Mouse (Mus musculus): Measurements from ENCODE around the gene Rhbdd1.

The Rhbdd1 gene

DNA sequence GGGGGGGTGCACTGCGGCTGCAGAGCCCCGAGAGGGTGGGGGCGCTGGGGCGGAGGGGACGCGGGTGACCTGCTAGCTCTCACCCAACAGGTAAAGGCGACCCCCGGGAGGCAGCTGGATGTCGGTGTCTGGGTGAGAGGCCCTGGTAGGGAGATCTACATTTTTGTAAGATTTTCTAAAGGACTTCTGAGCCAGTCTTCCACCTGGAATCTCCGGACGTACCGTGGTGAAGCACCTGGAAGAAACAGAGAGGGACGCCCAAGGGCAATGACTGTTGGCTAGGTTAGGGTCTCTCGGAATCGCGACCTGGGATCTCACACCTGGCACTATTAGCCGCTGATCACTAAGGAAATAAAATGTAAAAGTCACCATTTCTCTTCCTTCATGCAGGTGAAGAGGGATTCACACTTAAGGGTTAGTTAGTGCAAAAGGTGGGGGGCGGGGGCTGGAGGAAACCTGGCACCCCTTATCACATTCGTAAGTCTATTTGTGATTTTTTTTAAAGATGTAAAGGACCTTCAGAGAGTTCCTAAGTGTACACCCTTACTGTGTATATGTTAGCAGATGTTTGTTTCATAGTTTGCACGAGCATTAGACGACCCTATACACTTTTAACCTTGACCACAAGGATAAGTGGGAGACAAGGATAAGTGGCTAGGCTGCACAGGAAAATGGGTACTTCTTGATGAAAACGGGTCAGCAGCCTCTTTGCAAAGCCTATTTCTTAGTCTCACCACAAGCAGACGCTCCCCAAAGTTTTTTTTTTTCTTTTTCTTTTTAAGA, 24.1 kb upstream of the Rhbdd1 start:
- no peak for DNase-seq

GRCm38 (mm10) chr1:82292771-82293170, 23.5 kb upstream of the Rhbdd1 start:
- peak; percentile 69 for DNase-seq

DNA sequence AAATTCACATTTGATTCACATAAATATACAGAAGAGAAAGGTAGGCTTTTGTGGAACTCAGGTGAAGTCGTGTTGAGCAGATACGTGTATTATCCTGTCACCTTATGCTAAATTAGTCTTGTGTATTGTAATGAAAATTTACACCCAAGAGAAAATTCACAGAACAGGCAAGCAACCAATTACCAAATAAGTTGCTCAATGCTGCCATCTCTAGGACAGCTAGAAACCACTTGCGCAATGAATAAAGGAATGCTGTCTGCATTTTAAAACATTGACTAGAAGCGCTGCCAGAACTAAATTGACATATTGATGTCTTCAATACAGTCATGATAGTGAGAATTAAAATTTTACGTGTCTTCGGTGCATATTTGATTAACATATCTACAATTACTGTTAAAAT, 22.1 kb upstream of the Rhbdd1 start:
- DNase-seq: peak; percentile 78

DNA sequence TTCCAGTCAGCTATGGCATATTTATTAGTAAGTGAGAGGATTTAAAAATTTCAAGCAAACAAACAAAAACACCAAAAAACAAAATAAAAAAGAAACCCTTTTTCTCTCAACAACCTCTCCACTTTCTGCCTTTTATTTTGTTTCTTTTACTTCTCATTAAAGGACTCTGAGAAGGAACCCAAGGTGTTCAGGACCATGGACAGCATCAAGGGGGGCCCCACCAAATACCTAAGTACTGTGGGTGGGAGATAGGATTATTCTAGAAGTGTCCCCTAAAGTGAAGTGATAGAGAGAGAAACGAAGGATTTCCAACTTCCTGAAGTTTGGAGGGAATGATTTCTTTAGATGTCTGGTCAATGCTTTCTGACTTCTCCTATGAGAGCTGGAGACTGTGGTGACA, 17.7 kb upstream of the Rhbdd1 start:
- DNase-seq: no peak

DNA sequence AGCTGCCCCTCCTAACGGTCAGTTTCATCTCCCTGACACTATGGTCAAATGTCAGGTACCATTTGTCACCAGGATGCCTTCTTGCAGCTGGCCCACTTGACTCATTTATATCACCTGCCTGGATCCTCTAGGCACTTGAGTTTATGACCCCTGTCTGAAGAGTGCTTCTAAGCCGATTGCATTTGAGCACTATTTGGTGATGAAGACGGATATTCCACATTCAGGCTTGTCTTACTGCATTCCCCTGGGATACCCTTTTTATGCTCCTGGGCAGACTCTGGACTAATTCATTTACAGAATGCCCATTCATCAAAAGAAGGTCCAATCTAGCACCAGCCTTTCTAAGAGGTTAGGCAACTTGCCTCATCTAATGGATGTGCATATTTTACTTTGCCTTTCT, 11.8 kb upstream of the Rhbdd1 start:
- DNase-seq: no peak

- DNase-seq: peak; percentile 63
These were observed 484 bp downstream of the Rhbdd1 start for GRCm38 (mm10) chr1:82316746-82317126.

DNA sequence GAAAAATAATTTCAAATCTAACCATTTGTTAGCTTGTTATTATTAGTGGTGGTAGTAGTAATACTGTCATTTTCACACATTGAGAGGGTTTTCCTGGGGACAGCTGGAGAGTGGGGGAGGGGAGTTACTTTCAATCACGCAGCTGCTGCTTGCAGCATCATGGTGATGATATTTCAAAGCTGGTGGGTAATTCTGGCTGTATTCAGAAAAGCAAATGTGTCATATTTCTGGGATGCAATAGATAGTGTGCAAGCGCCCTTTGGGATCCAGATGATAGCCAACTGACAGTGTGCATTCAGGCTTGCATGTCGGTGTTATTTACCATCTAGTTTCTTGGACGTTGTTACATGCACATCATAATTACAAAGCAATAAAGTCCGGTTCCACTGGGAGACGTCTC, 4.2 kb downstream of the Rhbdd1 start:
- DNase-seq: no peak

DNA sequence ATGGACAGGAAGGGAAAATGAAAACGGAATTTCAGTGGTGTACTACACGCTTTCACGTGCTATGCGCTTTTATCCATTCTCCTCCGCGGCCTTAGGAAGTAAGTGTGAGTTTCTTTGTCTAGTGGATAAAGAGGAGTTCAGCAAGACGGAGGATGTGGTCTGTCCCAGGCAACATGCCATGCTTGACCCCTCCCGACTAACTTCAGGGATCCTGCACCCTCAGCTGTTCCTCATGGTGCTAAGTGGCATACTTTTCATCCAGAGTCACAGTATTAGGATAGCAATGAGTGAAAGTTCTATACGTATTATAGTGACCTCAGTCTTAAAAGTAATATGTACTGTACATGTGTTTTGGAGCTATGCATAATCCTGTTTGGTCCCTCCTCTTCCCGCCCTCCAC, 4.6 kb downstream of the Rhbdd1 start:
- no peak for DNase-seq

GRCm38 (mm10) chr1:82321441-82321840, 5.2 kb downstream of the Rhbdd1 start:
- no peak for DNase-seq

- DNase-seq: no peak
These were observed 8.0 kb downstream of the Rhbdd1 start for GRCm38 (mm10) chr1:82324131-82324785.

DNA sequence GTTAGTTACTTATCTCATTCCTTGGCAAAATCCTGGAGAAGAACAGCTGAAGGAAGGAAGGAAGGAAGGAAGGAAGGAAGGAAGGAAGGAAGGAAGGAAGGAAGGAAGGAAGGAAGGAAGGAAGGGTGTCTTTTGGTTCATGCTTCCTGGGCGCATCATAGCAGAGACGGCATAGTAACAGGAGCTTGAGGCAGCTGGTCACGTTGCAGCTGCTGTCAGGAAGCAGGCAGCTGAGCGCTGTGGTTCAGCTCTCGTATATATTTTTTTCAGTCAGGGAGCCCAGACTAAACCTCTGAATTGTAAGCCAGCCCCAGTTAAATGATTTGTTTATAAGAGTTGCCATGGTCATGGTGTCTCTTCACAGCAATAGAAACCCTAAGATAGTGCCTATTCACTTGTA, 9.9 kb downstream of the Rhbdd1 start:
- no peak for DNase-seq

- no peak for DNase-seq
These were observed 12.0 kb downstream of the Rhbdd1 start for GRCm38 (mm10) chr1:82328033-82328775.

DNA sequence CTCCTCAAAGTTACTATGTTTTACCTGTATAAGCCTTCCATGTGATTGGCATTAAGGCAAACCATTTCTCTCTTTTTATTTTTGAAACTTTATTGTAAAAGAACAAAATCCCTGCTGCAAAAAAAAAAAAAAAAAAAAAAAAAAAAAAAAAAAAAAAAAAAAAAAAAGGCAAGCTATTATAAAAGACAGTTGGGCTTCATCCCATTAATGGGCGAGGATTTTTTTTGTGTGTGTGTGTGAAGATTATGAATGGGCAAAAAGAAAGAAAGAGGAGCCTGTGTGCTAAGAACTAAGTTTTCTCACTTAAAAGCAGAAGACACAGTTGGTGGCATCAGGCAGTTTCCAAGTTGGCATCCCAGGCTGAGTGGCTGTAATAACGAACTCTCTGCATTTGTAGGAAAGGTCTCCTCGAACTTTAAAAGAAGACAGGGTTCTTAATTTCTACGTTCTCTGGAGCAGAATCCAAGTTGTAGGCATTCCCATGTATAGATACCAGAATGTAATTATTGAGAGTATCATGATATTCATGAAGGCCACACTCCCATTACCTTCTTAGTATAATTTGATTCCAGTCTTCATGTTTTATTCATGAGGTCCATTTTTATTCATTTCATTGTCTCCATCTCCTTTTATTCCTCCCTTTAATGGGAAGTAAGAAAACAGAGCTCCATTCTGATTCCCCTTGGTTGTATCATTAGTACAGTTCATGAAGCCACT, 13.1 kb downstream of the Rhbdd1 start:
- no peak for DNase-seq

DNA sequence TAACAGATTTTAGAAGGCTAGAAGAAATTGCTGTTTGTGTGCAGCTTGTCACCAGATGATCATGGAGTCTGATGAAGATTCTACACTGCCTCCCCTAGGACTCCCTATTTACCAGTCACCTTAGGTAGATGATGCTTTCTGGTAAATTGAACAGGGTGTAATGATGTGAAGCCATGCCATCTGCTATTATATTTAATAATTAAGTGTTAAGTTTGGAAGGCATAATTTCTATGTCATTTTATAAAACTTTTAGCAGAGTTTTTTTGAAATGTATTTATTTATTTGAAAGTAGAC, 13.6 kb downstream of the Rhbdd1 start:
- DNase-seq: no peak

DNA sequence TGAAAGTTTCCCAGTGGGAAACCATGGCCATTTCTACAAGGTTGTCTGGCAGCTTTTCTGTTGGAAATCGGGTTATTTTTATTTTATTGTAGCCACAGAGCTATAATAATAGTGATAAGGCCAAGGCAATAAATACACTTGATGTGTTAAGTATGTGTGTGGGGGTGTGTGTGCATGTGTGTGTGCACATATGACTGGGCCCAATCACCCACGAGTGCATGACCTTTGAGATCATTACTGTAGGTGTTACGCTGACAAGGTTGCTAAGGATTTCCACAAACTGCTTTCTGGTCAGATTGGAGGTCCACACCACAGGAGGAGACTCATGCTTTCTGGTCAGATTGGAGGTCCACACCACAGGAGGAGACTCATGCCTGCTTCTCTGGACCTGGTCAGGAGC, 18.3 kb downstream of the Rhbdd1 start:
- DNase-seq: no peak

- no peak for DNase-seq
These were observed 36.8 kb downstream of the Rhbdd1 start for GRCm38 (mm10) chr1:82353089-82353488.

GRCm38 (mm10) chr1:82353755-82354154, 37.5 kb downstream of the Rhbdd1 start:
- no peak for DNase-seq

GRCm38 (mm10) chr1:82358871-82359647, 42.8 kb downstream of the Rhbdd1 start:
- DNase-seq: no peak

DNA sequence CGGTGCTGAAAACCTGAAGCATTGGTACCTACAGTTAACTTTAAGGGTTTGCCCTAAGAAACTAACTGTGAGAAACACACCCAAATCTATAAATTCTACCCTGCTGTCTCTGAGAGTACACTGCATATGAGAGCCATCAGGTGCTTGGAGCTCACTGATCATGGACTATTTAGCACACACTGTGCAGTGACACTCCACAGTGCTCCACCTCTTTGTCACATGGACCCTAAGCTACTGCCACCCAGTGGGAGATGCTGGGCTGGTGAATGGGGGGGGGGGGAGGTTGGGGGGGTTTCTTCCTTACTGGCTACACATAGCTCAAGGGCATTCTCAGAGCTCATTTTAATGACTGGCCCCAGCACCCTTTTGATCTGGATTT, 43.4 kb downstream of the Rhbdd1 start:
- no peak for DNase-seq

DNA sequence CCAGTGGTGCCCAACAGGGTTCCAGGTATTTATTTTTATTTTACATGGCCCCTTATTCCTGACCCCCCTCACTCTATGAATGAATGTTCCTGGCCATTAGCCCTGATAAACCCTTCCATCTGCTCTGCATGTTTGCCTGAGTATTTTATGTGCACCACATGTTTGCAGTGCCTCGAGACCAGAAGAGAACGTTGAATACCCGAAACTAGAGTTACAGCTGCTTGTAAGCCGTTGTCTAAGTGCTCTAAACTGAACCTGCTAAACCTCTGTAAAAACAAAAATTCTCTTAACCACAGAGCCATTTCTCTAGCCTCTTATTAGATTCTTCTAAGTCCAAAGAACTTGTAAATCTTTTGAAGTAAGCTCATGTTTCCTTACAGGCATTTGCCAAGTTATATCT, 45.0 kb downstream of the Rhbdd1 start:
- no peak for DNase-seq

- no peak for DNase-seq
These were observed 45.9 kb downstream of the Rhbdd1 start for GRCm38 (mm10) chr1:82362165-82362564.

DNA sequence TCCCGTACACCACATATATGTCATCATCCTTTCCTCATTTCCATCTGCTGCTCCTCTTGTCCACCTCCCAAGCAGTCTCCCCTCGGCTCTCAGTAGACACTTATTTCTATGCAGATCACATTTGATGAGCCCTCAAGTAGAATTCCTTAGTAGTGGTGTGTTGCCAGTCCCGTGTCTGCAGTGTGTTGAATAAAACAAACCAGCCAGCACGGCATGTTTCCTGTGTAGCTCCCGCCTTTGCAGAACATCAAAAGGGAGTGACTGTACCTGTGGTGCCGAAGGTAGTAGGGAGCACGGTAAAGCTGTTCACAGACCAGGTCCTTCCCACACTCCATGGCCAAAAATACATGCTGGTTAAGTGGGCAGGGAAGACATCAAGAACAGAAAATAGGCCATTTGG, 47.8 kb downstream of the Rhbdd1 start:
- no peak for DNase-seq

GRCm38 (mm10) chr1:82364468-82364867, 48.2 kb downstream of the Rhbdd1 start:
- no peak for DNase-seq
